Mouse (Mus musculus): ENCODE results near the gene Panx2.

Gene Panx2

GRCm38 (mm10) chr15:89075478-89076147 lies 16.1 kb downstream of the Panx2 start:
- DNase-seq: peak; percentile 97

- peak; percentile 68 for DNase-seq
Measured at GRCm38 (mm10) chr15:89076156-89076731, 16.7 kb downstream of the Panx2 start.

GRCm38 (mm10) chr15:89078208-89078836 lies 18.8 kb downstream of the Panx2 start:
- peak; percentile 71 for DNase-seq

GRCm38 (mm10) chr15:89083906-89084305 lies 24.4 kb downstream of the Panx2 start:
- no peak for DNase-seq

- no peak for DNase-seq
Measured at GRCm38 (mm10) chr15:89084826-89085225, 25.3 kb downstream of the Panx2 start.

GRCm38 (mm10) chr15:89088607-89089247 lies 29.2 kb downstream of the Panx2 start, which contains the start of gene Selenoo:
Selenoo (plus strand) TSS chr15:89089084.
- peak; percentile 95 for DNase-seq

- DNase-seq: peak; percentile 65
Measured at GRCm38 (mm10) chr15:89089248-89090051, 29.9 kb downstream of the Panx2 start.

GRCm38 (mm10) chr15:89090662-89091061 lies 31.1 kb downstream of the Panx2 start:
- no peak for DNase-seq

- DNase-seq: no peak
Measured at GRCm38 (mm10) chr15:89092181-89092580, 32.6 kb downstream of the Panx2 start.

- no peak for DNase-seq
Measured at GRCm38 (mm10) chr15:89097450-89097849, 37.9 kb downstream of the Panx2 start.

- DNase-seq: no peak
Measured at GRCm38 (mm10) chr15:89098616-89099015, 39.1 kb downstream of the Panx2 start.

- no peak for DNase-seq
Measured at GRCm38 (mm10) chr15:89100823-89101222, 41.3 kb downstream of the Panx2 start.

- DNase-seq: peak; percentile 10
Measured at GRCm38 (mm10) chr15:89102646-89103045, 43.1 kb downstream of the Panx2 start.

GRCm38 (mm10) chr15:89103921-89104320 lies 44.4 kb downstream of the Panx2 start:
- DNase-seq: no peak

- DNase-seq: no peak
Measured at GRCm38 (mm10) chr15:89104425-89104824, 44.9 kb downstream of the Panx2 start.

- DNase-seq: no peak
Measured at GRCm38 (mm10) chr15:89106073-89106472, 46.5 kb downstream of the Panx2 start.

- no peak for DNase-seq
Measured at GRCm38 (mm10) chr15:89106976-89107375, 47.4 kb downstream of the Panx2 start.

GRCm38 (mm10) chr15:89110147-89110546 lies 50.6 kb downstream of the Panx2 start:
- DNase-seq: no peak

- DNase-seq: no peak
Measured at GRCm38 (mm10) chr15:89118007-89118406, 58.5 kb downstream of the Panx2 start.

- DNase-seq: peak; percentile 97
Measured at GRCm38 (mm10) chr15:89122649-89123366, 63.3 kb downstream of the Panx2 start, which contains the start of gene Tubgcp6. Tubgcp6 (minus strand) TSS chr15:89123112.
